Mouse (Mus musculus) embryonic facial prominence, embryonic 13.5 days (tissue): ENCODE data around the gene Mgll. TPM values are rescaled to one million over a fixed set of nuclear protein-coding genes. Genes with fewer than 3 reads are reported as not detected.

ENCODE experiments used
- ATAC-seq: fragments of 200-750 bp; cut with Nextera tagmentation; 2 replicates; pipeline ENCODE4 v1.8.0; 2017; ENCODE audit warnings: low read depth; ENCODE audit not compliant: insufficient number of reproducible peaks, insufficient read depth, low FRiP score, low TSS enrichment
- H3K27ac ChIP-seq: fragments of 300-500 bp; sonication (generic); 2 replicates; pipeline ENCODE4 v1.5.1; 2015; ENCODE audit warnings: moderate library complexity, mild to moderate bottlenecking, inconsistent platforms
- H3K27me3 ChIP-seq: fragments of 300-500 bp; sonication (generic); 2 replicates; pipeline ENCODE4 v1.6.1; 2015; ENCODE audit warnings: mild to moderate bottlenecking, inconsistent platforms
- H3K36me3 ChIP-seq: fragments of 300-500 bp; sonication (generic); 2 replicates; pipeline ENCODE4 v1.6.1; 2015; ENCODE audit warnings: mild to moderate bottlenecking, inconsistent platforms
- H3K4me1 ChIP-seq: fragments of 300-500 bp; sonication (generic); 2 replicates; pipeline ENCODE4 v1.6.1; 2015; ENCODE audit warnings: inconsistent platforms
- H3K4me2 ChIP-seq: fragments of 300-500 bp; sonication (generic); 2 replicates; pipeline ENCODE4 v1.6.1; 2015; ENCODE audit warnings: moderate library complexity, mild to moderate bottlenecking, inconsistent platforms
- H3K4me3 ChIP-seq: fragments of 300-500 bp; sonication (generic); 2 replicates; pipeline ENCODE4 v1.5.1; 2015; ENCODE audit warnings: mild to moderate bottlenecking, inconsistent platforms
- H3K9ac ChIP-seq: fragments of 300-500 bp; sonication (generic); 2 replicates; pipeline ENCODE4 v1.6.1; 2015; ENCODE audit warnings: mild to moderate bottlenecking, inconsistent platforms
- H3K9me3 ChIP-seq: fragments of 300-500 bp; sonication (generic); 2 replicates; pipeline ENCODE4 v1.6.1; 2016; ENCODE audit warnings: inconsistent platforms
- WGBS: fragments of 180-500 bp; shearing (Covaris S2); methylation state at CpG from one replicate; pipeline ENCODE4 v1.1.7; 2015; ENCODE audit warnings: mixed read lengths; 5-methylcytosine and 5-hydroxymethylcytosine counted together
- polyA plus RNA-seq: library from polyadenylated mRNA; unstranded; fragments of >200 nt; fragmentation: Nextera tagmentation; extraction: Ambion mirVana; gene quantifications from 2 replicates; pipeline ENCODE4 v1.2.1, GENCODE M21; 2015

The Mgll gene
- polyA plus RNA-seq, 1 experiment from 2014 or later: 19.1 TPM

DNA sequence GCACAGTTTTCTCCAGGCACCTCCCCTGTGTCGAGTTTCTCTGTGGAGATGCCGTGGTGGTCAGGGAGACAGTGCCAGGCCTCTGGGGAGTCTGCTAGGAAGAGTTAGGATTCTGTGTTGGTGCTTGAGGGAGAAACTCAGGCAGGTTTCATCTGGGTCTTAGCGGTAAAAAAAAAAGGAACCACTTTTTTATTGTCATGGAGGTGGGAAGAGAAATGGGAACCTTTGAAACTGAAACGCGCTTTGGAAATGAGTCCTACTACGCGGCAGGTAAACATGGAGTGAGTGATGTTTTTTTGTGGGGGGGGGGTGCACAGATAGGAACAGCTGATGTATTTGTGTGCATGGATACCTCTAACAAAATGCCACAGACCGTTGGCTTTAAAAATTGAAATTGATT, 12.1 kb downstream of the Mgll start:
- Histone ChIP-seq H3K4me1 (peaks cover 33% of the 10 kb centered on the region), H3K4me3 (no peak overlapping the region), H3K4me2 (no peak overlapping the region), H3K27me3 (peaks cover 3% of the 10 kb centered on the region; the same call in 1 of the 2 replicates), H3K36me3 (no peaks in the 10 kb centered on the region), H3K27ac (no peak overlapping the region), H3K9me3 (no peaks in the 10 kb centered on the region), H3K9ac (no peak overlapping the region)
- 80% methylated on average over 8 of the region's 8 CpGs for WGBS
- ATAC-seq: no peak

GRCm38 (mm10) chr6:88736741-88737508, 12.7 kb downstream of the Mgll start:
- H3K27ac ChIP-seq: peak overlapping the region; percentile 63
- H3K9ac ChIP-seq: no peak overlapping the region
- 61% methylated on average over 16 of the region's 16 CpGs for WGBS

DNA sequence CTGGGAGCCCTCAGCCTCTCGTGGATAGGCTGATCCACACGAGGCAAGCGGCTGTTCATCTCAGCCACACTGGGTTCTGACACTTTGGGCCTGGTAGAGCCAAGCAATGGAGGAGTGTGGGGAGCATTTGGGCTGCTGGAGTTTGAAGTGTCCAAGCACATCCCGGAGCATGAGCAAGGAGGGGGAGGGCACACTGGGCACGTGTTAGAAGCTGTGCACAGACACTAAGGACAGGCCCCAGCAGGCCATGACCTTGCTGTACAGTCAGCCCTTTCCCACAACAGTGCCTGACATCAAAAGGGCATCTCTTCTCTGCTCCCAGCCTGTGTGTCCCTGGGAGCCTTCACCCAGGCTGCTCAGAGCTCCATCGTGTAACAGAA, 13.3 kb downstream of the Mgll start:
- WGBS: 75% methylated on average over 6 of the region's 6 CpGs
- Histone ChIP-seq H3K4me3 (no peak overlapping the region), H3K4me1 (peaks cover 31% of the 10 kb centered on the region), H3K27ac (peak overlapping the region; percentile 63), H3K9ac (no peak overlapping the region), H3K4me2 (no peak overlapping the region), H3K27me3 (no peaks in the 10 kb centered on the region; the same call in 1 of the 2 replicates), H3K9me3 (no peaks in the 10 kb centered on the region), H3K36me3 (no peaks in the 10 kb centered on the region)
- ATAC-seq: no peak

More at GRCm38 (mm10) chr6:88736741-88737508, 12.7 kb downstream of the Mgll start:
- H3K4me3 ChIP-seq: no peak overlapping the region
- no peaks in the 10 kb centered on the region for H3K9me3 ChIP-seq
- ATAC-seq: no peak
- no peaks in the 10 kb centered on the region for H3K36me3 ChIP-seq
- peaks cover 1% of the 10 kb centered on the region; the same call in 1 of the 2 replicates for H3K27me3 ChIP-seq
- H3K4me2 ChIP-seq: no peak overlapping the region
- peaks cover 31% of the 10 kb centered on the region for H3K4me1 ChIP-seq

DNA sequence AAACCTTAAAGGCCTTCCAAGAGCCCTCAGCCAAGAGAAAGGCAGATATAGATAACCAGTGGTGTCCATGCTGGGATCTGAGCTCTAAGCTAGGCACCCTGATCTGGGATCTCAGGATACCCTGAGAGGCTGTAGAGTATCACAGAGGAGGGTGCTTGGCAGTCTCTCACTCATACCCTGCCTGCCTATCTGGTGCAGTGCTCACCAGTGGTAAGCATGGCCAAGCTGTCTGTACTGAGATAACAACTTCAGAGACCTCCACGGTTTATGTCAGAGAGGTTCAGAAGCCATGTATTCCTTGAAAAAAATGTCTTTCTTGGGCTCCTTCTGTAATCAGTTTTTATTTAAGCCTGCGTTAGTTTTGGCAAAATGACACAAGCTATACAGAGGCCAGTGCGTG, 16.8 kb downstream of the Mgll start:
- Histone ChIP-seq H3K4me2 (no peak overlapping the region), H3K4me3 (no peak overlapping the region), H3K9ac (no peak overlapping the region), H3K9me3 (no peaks in the 10 kb centered on the region), H3K36me3 (no peaks in the 10 kb centered on the region), H3K27ac (no peak overlapping the region), H3K4me1 (peaks cover 31% of the 10 kb centered on the region), H3K27me3 (no peaks in the 10 kb centered on the region)
- WGBS: 90% methylated on average over 3 of the region's 3 CpGs
- no peak for ATAC-seq

- H3K4me1 ChIP-seq: peaks cover 27% of the 10 kb centered on the region
- no peak overlapping the region for H3K4me2 ChIP-seq
- H3K4me3 ChIP-seq: no peak overlapping the region
- 82% methylated on average over 3 of the region's 3 CpGs for WGBS
- H3K36me3 ChIP-seq: no peaks in the 10 kb centered on the region
- no peaks in the 10 kb centered on the region for H3K9me3 ChIP-seq
- no peak overlapping the region for H3K9ac ChIP-seq
- H3K27me3 ChIP-seq: no peaks in the 10 kb centered on the region
- H3K27ac ChIP-seq: no peak overlapping the region
- ATAC-seq: no peak
Measured at GRCm38 (mm10) chr6:88741791-88742190, 17.6 kb downstream of the Mgll start.

GRCm38 (mm10) chr6:88742286-88743011, 18.2 kb downstream of the Mgll start:
- Histone ChIP-seq H3K9ac (no peak overlapping the region), H3K27me3 (no peaks in the 10 kb centered on the region), H3K4me3 (no peak overlapping the region), H3K9me3 (no peaks in the 10 kb centered on the region), H3K27ac (no peak overlapping the region), H3K4me1 (peaks cover 21% of the 10 kb centered on the region), H3K36me3 (no peaks in the 10 kb centered on the region), H3K4me2 (no peak overlapping the region)
- 63% methylated on average over 9 of the region's 9 CpGs for WGBS
- ATAC-seq: no peak

GRCm38 (mm10) chr6:88743601-88744291, 19.5 kb downstream of the Mgll start:
- Histone ChIP-seq H3K4me1 (peaks cover 17% of the 10 kb centered on the region), H3K9me3 (no peaks in the 10 kb centered on the region), H3K4me3 (no peak overlapping the region), H3K27ac (no peak overlapping the region), H3K36me3 (no peaks in the 10 kb centered on the region), H3K4me2 (no peak overlapping the region), H3K27me3 (no peaks in the 10 kb centered on the region), H3K9ac (no peak overlapping the region)
- WGBS: 70% methylated on average over 14 of the region's 14 CpGs
- ATAC-seq: no peak

DNA sequence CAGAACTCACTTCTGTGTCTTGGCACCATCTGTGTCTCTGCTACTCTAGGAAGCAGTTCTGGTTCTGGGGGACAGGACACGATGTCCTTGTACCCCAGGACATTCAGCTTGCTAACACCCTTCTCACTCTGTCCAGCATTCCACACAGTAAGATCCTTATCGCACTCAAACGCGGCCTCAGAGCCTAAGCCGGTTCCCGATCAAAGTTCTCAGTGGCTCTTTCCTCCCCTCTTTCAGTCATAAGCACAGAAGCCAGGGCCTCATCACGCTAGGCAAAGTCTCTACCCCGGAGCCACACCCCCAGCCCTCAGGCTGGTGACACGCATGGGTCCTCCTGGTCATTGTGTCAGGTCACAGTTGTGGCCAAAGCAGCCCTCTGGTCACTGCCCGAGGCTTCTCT, 20.8 kb downstream of the Mgll start:
- Histone ChIP-seq H3K27me3 (no peaks in the 10 kb centered on the region), H3K9me3 (no peaks in the 10 kb centered on the region), H3K9ac (no peak overlapping the region), H3K36me3 (no peaks in the 10 kb centered on the region), H3K4me2 (no peak overlapping the region), H3K27ac (no peak overlapping the region), H3K4me3 (no peak overlapping the region), H3K4me1 (peaks cover 17% of the 10 kb centered on the region)
- WGBS: 88% methylated on average over 10 of the region's 10 CpGs
- ATAC-seq: no peak

DNA sequence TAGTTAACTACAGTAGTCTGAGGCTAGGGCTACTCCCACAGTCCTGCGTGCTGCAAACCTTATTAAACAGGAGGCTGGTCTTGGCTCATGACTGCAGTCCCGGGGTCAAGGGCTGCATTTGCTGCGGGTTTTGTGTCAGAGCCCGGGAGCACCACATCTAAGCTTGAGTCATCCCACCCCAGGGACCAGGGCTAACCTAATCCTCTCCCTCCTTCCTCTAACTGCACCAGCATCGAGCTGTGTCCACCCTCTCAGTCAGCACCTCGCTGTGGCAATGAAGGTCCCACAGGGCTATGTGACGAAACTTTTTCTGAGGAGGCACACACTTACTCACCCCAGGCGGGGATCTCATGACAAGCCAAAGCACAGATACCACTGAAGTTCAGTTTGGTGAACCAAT, 22.1 kb downstream of the Mgll start:
- Histone ChIP-seq H3K4me2 (no peak overlapping the region), H3K9ac (no peak overlapping the region), H3K9me3 (no peaks in the 10 kb centered on the region), H3K36me3 (no peaks in the 10 kb centered on the region), H3K27me3 (no peaks in the 10 kb centered on the region), H3K4me3 (no peak overlapping the region), H3K27ac (no peak overlapping the region), H3K4me1 (peaks cover 17% of the 10 kb centered on the region)
- 84% methylated on average over 8 of the region's 8 CpGs for WGBS
- ATAC-seq: no peak

DNA sequence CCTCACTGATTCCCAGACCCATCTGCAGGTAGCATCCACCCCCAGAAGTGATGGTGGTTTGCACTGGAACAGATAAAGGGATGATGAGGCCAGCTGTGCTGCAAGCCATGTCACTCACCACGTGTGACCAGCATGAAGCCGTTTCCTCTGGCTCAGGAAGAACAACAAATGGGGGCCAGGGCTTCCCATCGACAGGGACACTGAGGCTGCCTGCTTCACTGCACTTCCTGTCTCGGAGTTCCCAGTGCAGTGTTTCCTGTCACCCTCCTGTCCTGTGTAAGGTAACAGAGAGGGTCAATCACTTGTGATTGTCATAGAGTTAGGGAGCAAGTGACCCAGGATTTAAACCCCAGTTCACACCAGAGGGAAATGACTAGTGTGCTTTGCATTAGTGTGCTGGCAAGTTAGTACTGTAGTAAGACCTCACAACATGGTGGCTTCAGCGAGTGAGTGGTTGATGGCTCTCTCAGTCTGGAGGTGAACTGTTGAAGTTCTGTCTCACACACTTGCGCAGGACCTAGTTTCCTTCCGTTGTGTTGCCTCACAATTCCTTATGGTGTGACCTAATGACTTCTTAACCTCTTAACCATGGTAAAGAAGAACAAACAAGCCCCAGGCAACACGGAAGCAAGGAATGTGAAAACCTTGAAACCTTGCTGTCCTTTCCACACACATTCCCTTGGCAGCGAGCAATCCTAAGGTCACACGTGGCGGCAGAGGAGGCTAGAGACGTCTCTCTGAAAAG, 23.3 kb downstream of the Mgll start:
- Histone ChIP-seq H3K4me3 (no peak overlapping the region), H3K27me3 (no peaks in the 10 kb centered on the region), H3K9me3 (no peaks in the 10 kb centered on the region), H3K4me2 (no peak overlapping the region), H3K4me1 (peaks cover 14% of the 10 kb centered on the region), H3K36me3 (no peaks in the 10 kb centered on the region), H3K9ac (no peak overlapping the region), H3K27ac (no peak overlapping the region)
- 47% methylated on average over 12 of the region's 12 CpGs for WGBS
- ATAC-seq: no peak

GRCm38 (mm10) chr6:88750884-88751283, 26.7 kb downstream of the Mgll start:
- no peak overlapping the region for H3K27ac ChIP-seq
- WGBS: 53% methylated on average over 6 of the region's 6 CpGs
- H3K4me1 ChIP-seq: peaks cover 25% of the 10 kb centered on the region
- no peaks in the 10 kb centered on the region for H3K36me3 ChIP-seq
- no peak overlapping the region for H3K4me2 ChIP-seq
- no peak overlapping the region for H3K9ac ChIP-seq
- no peaks in the 10 kb centered on the region for H3K27me3 ChIP-seq
- H3K9me3 ChIP-seq: no peaks in the 10 kb centered on the region
- no peak overlapping the region for H3K4me3 ChIP-seq
- ATAC-seq: no peak
